Comparison of ENCODE assay signal across 8 mouse cellular contexts in the genomic region with DNA sequence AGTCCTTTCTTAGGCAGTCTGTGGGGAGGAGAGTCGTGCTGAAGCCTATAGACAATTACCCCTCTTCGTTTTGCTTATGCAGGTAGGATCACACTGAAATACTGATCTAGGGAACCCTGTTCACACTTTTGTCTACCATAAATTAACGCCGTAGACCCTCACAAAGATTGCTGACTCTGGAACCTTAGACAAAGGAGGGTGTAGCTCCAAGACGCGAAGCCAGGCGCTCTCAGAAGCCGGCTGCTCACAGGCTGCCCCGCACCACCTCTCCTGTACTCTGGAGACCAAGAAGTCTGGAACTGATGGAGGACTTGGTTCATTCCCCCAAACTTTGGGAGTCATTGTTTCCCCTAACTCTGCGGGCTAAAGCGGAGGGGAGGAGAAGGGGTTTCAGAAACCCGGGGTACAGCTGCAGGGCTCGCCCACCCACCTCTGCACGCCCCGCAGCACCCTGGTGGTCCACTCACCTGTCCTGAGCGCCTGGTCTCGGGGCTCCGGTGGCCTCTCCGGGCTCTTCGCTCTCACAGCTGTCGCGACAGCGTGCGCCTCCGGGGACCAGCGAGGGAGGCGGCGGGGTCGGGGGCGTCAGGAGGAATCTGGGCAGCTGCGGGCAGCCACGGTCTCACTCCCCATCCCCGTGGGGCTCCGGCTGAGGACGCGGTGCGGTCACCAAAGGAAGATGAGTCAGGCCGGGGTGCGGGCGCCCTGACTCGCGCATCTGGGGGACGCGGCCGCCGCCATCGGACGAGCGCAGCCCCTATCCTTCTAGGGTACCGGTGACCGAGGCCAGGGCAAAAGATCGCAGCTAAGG. TPM values are rescaled to one million over a fixed set of nuclear protein-coding genes. Genes with fewer than 3 reads are reported as not detected.
DNase-seq lines count a peak whose midpoint lies in the region; ATAC-seq and TF ChIP-seq lines count a peak whose summit lies in the region.

A gene (plus strand): TSS at position 585 of the 811 bp plus-strand sequence.

- no peak for TF ChIP-seq CTCF in heart, adult 2 months (IDR thresholded peaks at IDR 0.05)

- intact Hi-C loops in heart, adult 2 months (cut with DNase I), result loop anchor here (1.0 kb wide), 1 partner anchor 396 kb away; no protein-coding TSS in a partner anchor
- intact Hi-C loops in heart, postnatal 25 days (cut with DNase I), result no loop called here

- no peaks in the 10 kb centered on the region for H3K79me2 ChIP-seq in heart, adult 2 months (replicated peaks; ENCODE audit: control insufficient read depth, insufficient read depth, low read length)

- no peaks in the 10 kb centered on the region for H3K4me1 ChIP-seq in heart, adult 2 months (ENCODE audit: control insufficient read depth, insufficient read depth, low read length)
- no peaks in the 10 kb centered on the region for H3K4me1 ChIP-seq in ES-E14 (ENCODE audit: control insufficient read depth in 2 of 2, insufficient read depth in 2 of 2, low read length in 2 of 2, poor library complexity in 1 of 2)
- peaks cover 9% of the 10 kb centered on the region; the same call in 1 of the 2 replicates for H3K4me1 ChIP-seq in embryonic facial prominence, embryonic 13.5 days
- H3K4me1 ChIP-seq in hindbrain, embryonic 16.5 days (ENCODE audit: control insufficient read depth, insufficient read depth, low read depth, low read length), result no peaks in the 10 kb centered on the region; the same call in 1 of the 2 replicates
- no peaks in the 10 kb centered on the region for H3K4me1 ChIP-seq in liver, embryonic 16.5 days (ENCODE audit: control insufficient read depth, low read depth, low read length)

- H3K27ac ChIP-seq in heart, adult 2 months, result no peak within 1 kb of the TSS
- no peak within 1 kb of the TSS for H3K27ac ChIP-seq in ES-E14 (ENCODE audit: insufficient read depth, low read depth, low read length, poor library complexity, severe bottlenecking)
- peak within 1 kb of the TSS; percentile 28; the same call in 1 of the 2 replicates for H3K27ac ChIP-seq in embryonic facial prominence, embryonic 13.5 days
- peak within 1 kb of the TSS; percentile 81 for H3K27ac ChIP-seq in hindbrain, embryonic 16.5 days (ENCODE audit: low read depth, low read length)
- H3K27ac ChIP-seq in liver, embryonic 16.5 days (ENCODE audit: low read length), result no peak within 1 kb of the TSS

- DNase-seq in heart, adult 2 months, result no peak
- no peak for DNase-seq in heart, postnatal 25 days (ENCODE audit: low spot score)
- no peak for DNase-seq in ES-E14 (ENCODE audit: low read depth, low spot score)
- peak; percentile 11 to 26 for DNase-seq in right cerebral cortex, postnatal 36 days (ENCODE audit: low spot score in 2 of 2)
- DNase-seq in urinary bladder, postnatal 10 days (ENCODE audit: low spot score), result no peak

- peaks cover 5% of the 10 kb centered on the region; the same call in 1 of the 2 replicates for H3K27me3 ChIP-seq in heart, adult 2 months (ENCODE audit: control insufficient read depth, insufficient read depth, low read length)
- peaks cover 9% of the 10 kb centered on the region for H3K27me3 ChIP-seq in embryonic facial prominence, embryonic 13.5 days
- no peaks in the 10 kb centered on the region for H3K27me3 ChIP-seq in hindbrain, embryonic 16.5 days (replicated peaks; ENCODE audit: control insufficient read depth, insufficient read depth, low read length)
- H3K27me3 ChIP-seq in liver, embryonic 16.5 days (ENCODE audit: control insufficient read depth, insufficient read depth, low read depth, low read length), result peaks cover 18% of the 10 kb centered on the region

- no peak for TF ChIP-seq POLR2A in heart, adult 2 months (IDR thresholded peaks at IDR 0.05; ENCODE audit: insufficient read depth, low read depth, low read length)

- no peak for TF ChIP-seq EP300 in heart, adult 2 months (IDR thresholded peaks at IDR 0.05; ENCODE audit: insufficient read depth, low read depth, low read length)

- 4% methylated on average over 52 of the region's 52 CpGs for WGBS in heart, adult 2 months
- 2% methylated on average over 52 of the region's 52 CpGs for WGBS in embryonic facial prominence, embryonic 13.5 days
- WGBS in hindbrain, embryonic 16.5 days, result 2% methylated on average over 47 of the region's 52 CpGs
- 3% methylated on average over 52 of the region's 52 CpGs for WGBS in liver, embryonic 16.5 days (ENCODE audit: insufficient replicate concordance)

- peak within 1 kb of the TSS; percentile 36 for H3K4me3 ChIP-seq in heart, adult 2 months
- peak within 1 kb of the TSS; percentile 67 to 72 for H3K4me3 ChIP-seq in ES-E14 (ENCODE audit: insufficient read depth in 1 of 2, low read depth in 1 of 2, low read length in 2 of 2, poor library complexity in 1 of 2, severe bottlenecking in 1 of 2)
- H3K4me3 ChIP-seq in embryonic facial prominence, embryonic 13.5 days, result peak within 1 kb of the TSS; percentile 68
- peak within 1 kb of the TSS; percentile 86 for H3K4me3 ChIP-seq in hindbrain, embryonic 16.5 days (ENCODE audit: low read length)
- peak within 1 kb of the TSS; percentile 41 for H3K4me3 ChIP-seq in liver, embryonic 16.5 days (ENCODE audit: low read depth, low read length)

- no peak for ATAC-seq in embryonic facial prominence, embryonic 13.5 days (ENCODE audit: insufficient number of reproducible peaks, insufficient read depth, low FRiP score, low TSS enrichment, low read depth)
- ATAC-seq in hindbrain, embryonic 16.5 days, result peak; percentile 71
- ATAC-seq in liver, embryonic 16.5 days (ENCODE audit: low read depth), result no peak

- H3K4me2 ChIP-seq in embryonic facial prominence, embryonic 13.5 days, result peak within 1 kb of the TSS; percentile 93
- peak within 1 kb of the TSS; percentile 74 for H3K4me2 ChIP-seq in hindbrain, embryonic 16.5 days (ENCODE audit: low read length)
- peak within 1 kb of the TSS; percentile 57 for H3K4me2 ChIP-seq in liver, embryonic 16.5 days (ENCODE audit: low read depth, low read length)

- in situ Hi-C loops in ES-E14 (cut with MboI; ENCODE audit: low sequenced_read_pairs in 2 of 2, unreplicated experiment in 2 of 2), result loop anchor here in 1 of 2 experiments (25.0 kb wide), 1 partner anchor 391 kb away; no protein-coding TSS in a partner anchor

- H3K9me3 ChIP-seq in ES-E14 (ENCODE audit: control insufficient read depth, insufficient read depth, low read depth, low read length), result no peaks in the 10 kb centered on the region
- no peaks in the 10 kb centered on the region for H3K9me3 ChIP-seq in embryonic facial prominence, embryonic 13.5 days
- no peaks in the 10 kb centered on the region for H3K9me3 ChIP-seq in hindbrain, embryonic 16.5 days (ENCODE audit: control insufficient read depth, low read length)
- no peaks in the 10 kb centered on the region for H3K9me3 ChIP-seq in liver, embryonic 16.5 days (replicated peaks; ENCODE audit: control insufficient read depth, low read length)

- no peak within 1 kb of the TSS for H3K9ac ChIP-seq in heart, adult 2 months (ENCODE audit: low read depth, low read length)
- peak within 1 kb of the TSS; percentile 52 for H3K9ac ChIP-seq in ES-E14 (ENCODE audit: insufficient read depth, low read depth, low read length, poor library complexity, severe bottlenecking)
- H3K9ac ChIP-seq in embryonic facial prominence, embryonic 13.5 days, result peak within 1 kb of the TSS; percentile 79
- peak within 1 kb of the TSS; percentile 86 for H3K9ac ChIP-seq in hindbrain, embryonic 16.5 days (ENCODE audit: low read depth, low read length)
- no peak within 1 kb of the TSS for H3K9ac ChIP-seq in liver, embryonic 16.5 days (ENCODE audit: low read depth, low read length)

- no peaks in the 10 kb centered on the region for H3K36me3 ChIP-seq in heart, adult 2 months (ENCODE audit: control insufficient read depth, insufficient read depth, low read length)
- H3K36me3 ChIP-seq in ES-E14 (ENCODE audit: control insufficient read depth, insufficient read depth, low read length, poor library complexity, severe bottlenecking), result no peaks in the 10 kb centered on the region
- H3K36me3 ChIP-seq in embryonic facial prominence, embryonic 13.5 days, result no peaks in the 10 kb centered on the region
- H3K36me3 ChIP-seq in hindbrain, embryonic 16.5 days (ENCODE audit: control insufficient read depth, insufficient read depth, low read length), result no peaks in the 10 kb centered on the region
- no peaks in the 10 kb centered on the region for H3K36me3 ChIP-seq in liver, embryonic 16.5 days (ENCODE audit: control insufficient read depth, insufficient read depth)

TF ChIP-seq in ES-E14, 5 proteins besides CTCF, POLR2A, EP300 and RAD21:
- TF ChIP-seq MAFK (IDR thresholded peaks at IDR 0.05; ENCODE audit: insufficient read depth, low read depth, low read length) (no peak), ZC3H11A (IDR thresholded peaks at IDR 0.05; ENCODE audit: borderline replicate concordance, low read depth, low read length) (no peak), CHD2 (IDR thresholded peaks at IDR 0.05; ENCODE audit: low read depth, low read length) (no peak), HCFC1 (IDR thresholded peaks at IDR 0.05; ENCODE audit: borderline replicate concordance, insufficient read depth, low read length) (no peak), ZNF384 (IDR thresholded peaks at IDR 0.05; ENCODE audit: low read depth, low read length) (no peak)
TF ChIP-seq in ES-E14: peak in this region for 0.

RNA-seq across cellular contexts. Expression of the gene that starts here (rescaled TPM):
- not detected for total RNA-seq in heart, adult 2 months (2021)
- not detected in 2 replicates for polyA plus RNA-seq in heart, adult 2 months (2012; rRNA removed)
- total RNA-seq in heart, postnatal 25 days (2021), result not detected
- total RNA-seq in ES-E14 (2012; rRNA removed), result 0.40 TPM in 1 of 2 replicates, not detected in the other
- polyA plus RNA-seq in embryonic facial prominence, embryonic 13.5 days (2015; fragmentation: Nextera tagmentation; extraction: Ambion mirVana), result 0.59 and 0.95 TPM in 2 replicates
- 1.1 and 1.4 TPM in 2 replicates for polyA plus RNA-seq in hindbrain, embryonic 16.5 days (2015; fragmentation: Nextera tagmentation; extraction: Ambion mirVana)
- polyA plus RNA-seq in liver, embryonic 16.5 days (2015; fragmentation: Nextera tagmentation; extraction: Ambion mirVana), result not detected in 2 replicates

Comparison
In these comparisons a context has a peak if more than half of its experiments do, and no peak if none do; other contexts are left out.
1. DNase-seq: peak in right cerebral cortex, postnatal 36 days (2 of 2); none in heart, adult 2 months (0 of 2), heart, postnatal 25 days (single experiment), ES-E14 (single experiment) and urinary bladder, postnatal 10 days (single experiment).
2. H3K27ac ChIP-seq: peak in embryonic facial prominence, embryonic 13.5 days (single experiment) and hindbrain, embryonic 16.5 days (single experiment); none in heart, adult 2 months (single experiment), ES-E14 (single experiment) and liver, embryonic 16.5 days (single experiment).
3. H3K4me3 ChIP-seq: peak in every context shown above with its lines; median percentile 86 in hindbrain, embryonic 16.5 days; 70 in ES-E14; 68 in embryonic facial prominence, embryonic 13.5 days; 41 in liver, embryonic 16.5 days; 36 in heart, adult 2 months.
4. H3K9ac ChIP-seq: peak in ES-E14 (single experiment), embryonic facial prominence, embryonic 13.5 days (single experiment) and hindbrain, embryonic 16.5 days (single experiment); none in heart, adult 2 months (single experiment) and liver, embryonic 16.5 days (single experiment).
5. Peak in every context shown above with its lines, with median percentiles within 50 percentile points of each other: H3K4me2 ChIP-seq.